Mouse (Mus musculus): ENCODE measurements around the gene Foxa2.

The Foxa2 gene

DNA sequence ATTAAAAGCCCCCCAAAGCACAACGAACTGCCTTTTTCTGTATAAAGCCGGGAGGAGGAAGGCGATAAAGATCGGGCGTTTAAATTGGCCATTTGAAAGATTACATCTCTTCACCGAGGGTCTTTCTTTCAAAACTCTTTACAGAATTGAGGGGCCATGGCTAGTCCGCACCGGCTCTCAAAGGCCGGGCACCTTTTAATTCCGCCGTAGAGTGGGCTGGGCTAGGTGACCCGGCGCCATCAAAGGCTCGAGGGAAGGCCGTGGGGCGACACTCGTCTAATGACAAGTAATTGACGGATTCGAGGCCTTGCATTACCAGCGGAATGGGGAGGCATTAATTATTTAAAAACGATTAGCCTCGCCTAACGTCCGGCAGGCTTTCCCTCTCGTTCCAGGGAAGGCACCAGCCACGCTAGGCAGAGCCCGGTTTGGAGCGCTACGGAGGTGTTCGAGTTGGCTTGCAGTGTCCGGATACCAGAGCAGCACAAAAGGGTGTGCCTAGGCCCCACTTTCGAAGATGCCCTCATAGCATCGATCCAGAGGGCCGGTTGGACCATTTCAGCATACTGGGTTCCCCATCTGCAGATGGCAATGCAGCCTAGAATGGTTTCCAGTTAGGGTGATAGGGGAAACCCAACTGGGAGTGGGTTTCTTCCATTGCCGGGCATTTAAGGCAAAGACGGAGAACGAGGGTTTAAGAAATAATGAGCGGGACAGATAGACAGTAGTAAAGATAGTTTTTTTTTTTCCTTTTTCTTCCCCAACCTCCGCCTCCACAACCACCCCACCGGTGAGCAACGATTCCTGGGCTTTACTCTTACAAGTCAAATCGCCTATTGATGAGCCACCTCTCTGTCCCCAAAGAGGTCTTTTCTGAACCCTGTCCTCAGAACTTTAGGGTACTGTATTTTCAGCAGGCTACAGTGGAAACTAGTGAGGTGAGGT, 8.1 kb downstream of the Foxa2 start:
- no peak for DNase-seq

DNA sequence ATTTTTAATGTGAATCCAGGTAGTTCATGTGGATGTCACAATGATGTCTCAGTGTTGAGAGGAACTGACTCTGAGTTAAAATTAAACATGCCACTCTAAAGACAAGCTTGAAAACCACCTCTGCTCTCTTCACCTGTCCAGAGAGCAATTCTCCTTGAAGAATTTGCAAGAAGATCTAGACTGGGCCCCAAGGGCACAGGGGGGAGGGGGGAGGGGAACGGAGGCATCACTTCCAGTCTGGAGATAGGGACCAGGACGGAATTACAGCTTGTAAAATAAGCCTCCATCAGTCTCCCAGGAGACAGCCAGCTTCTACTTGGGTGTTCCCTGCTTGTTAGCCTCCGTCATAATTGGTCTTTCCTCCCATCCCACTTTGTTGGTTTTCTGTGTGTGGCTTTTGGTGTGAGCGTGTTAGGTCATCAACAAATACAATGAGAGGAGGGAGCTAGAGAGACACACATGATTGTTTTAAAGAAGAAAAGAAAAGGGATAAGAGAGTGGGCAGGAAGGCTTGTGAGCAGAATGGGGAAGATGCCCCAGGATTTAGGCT, 10.1 kb downstream of the Foxa2 start:
- DNase-seq: no peak

DNA sequence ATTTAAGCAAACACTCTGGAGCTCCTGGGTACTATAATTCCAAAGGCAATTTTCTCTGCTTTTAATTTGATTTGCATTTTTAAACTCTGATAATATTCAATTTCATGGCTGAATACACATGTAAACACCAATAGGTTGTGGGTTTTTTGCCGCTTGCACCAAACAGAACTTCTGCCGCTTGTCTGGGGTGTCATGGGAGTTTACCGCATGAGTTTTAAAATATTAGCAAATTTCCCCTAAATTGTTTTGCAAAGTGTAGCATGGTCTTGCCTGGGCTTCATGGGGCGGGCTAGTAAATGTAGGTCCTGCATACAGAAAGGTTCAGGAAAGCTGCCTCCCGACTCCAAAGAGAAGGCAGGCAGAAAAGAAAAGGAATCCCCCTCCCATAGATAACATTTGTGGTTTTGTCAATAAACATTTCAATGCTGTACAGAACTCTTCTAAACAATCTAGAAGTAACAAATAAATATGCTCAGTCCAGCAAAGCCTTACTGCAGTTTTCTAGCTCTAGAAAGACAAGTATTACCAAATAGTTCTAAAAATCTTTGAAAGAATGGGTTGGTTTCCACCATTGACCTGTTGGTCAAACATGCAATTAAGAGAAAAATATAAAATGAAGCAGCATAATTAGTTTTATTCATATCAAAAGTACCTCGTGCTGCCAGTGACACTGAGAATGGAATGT, 15.6 kb downstream of the Foxa2 start:
- no peak for DNase-seq

DNA sequence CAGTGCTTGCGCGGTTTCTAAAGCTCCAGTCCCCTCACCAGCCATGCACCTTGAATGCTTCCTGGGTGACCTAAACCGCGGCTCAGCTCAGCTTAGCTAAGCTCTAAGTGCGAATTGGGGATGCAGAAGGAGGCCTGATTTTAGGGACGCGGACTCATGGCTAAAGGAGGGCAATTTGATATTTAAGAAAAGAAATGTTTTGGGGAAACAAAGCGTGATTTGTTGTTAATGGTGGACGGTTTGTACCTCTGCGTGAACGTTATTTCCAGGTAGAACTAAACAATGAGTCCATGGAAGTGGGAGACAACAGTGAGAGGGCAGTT, 16.2 kb downstream of the Foxa2 start:
- DNase-seq: no peak

DNA sequence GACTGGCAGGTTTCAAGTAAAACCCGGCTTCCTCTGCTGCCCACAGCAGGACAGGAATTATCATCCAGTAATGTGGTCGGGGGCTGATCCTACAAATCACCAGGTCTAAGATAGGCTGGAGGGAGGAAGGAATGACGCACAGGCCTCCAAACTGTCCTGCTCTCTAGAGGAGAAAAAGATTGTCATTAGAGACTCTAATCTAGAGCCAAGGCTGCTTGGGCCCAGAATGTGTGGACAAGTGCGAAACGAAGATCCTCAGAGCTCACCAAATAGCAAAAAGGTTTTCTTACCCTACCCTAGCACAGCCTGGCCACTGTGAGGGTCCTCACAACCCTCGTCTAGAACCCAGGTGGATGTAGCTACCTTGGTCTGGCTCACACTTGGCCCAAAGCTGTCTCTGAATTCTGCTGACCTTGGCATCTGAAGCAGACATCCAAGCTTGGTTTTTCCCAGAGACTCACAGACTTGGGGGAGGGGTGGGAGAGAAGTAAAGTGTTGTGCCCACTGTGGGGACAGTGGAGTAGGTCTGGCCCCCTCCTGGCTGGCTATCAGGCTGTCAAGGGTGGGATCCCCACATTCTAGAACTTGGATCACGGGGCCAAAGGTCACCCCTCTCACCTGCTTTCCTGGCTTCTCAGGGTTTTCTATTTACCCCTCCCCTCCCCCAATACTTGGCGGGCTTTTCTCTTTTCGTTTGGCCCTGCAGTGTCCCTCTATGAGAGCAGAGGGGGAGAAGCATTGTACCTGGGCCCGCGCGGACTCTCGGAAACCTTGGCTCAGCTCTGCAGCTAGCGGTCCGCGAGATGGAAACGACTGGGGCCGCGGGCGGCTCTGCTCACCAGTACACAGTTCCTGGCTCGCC, 16.8 kb downstream of the Foxa2 start:
- no peak for DNase-seq

DNA sequence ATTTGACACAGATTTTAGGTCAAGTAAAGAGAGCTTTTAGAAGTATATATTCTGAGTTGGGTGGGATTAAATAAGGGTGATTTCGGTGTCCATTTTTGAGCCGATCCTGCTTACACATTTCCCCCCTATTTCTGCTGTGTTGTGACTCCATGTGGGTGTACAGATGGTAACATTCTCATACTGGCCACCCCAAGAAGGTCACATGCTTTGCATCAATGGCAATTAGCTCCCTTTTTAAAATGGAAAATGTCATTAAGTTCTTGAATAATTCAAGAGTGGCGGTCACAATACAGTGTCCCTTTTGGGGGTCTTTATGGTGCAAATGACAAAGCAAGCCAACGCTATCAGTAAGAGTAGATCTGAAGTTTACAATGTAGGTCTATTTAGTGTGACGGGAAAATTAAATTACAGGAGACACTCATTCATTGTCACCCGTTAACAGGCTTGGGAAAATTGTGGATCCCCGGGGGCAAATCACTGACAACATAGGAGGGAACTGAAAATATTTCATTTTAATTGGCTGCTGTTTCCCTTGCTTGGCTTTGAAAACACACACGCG, 17.6 kb downstream of the Foxa2 start:
- DNase-seq: no peak

DNA sequence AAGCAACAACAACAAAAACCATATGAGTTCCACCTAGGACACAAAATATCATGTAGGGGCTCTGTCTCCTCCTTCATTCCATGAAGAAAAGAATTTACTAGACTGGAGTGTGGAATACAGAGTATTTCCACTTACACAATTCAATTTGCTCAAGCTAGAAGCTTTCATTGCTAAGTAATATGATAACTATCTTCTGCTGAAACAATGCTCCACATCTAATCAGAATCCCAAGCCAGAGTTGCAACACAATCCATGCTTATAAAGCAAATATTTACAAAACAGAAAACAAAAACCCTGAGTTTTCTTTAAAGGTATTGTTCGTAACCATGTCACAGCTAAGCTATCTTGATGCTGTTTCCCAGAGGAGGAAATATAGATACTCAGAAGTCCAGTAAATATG, 20.4 kb downstream of the Foxa2 start:
- no peak for DNase-seq

DNA sequence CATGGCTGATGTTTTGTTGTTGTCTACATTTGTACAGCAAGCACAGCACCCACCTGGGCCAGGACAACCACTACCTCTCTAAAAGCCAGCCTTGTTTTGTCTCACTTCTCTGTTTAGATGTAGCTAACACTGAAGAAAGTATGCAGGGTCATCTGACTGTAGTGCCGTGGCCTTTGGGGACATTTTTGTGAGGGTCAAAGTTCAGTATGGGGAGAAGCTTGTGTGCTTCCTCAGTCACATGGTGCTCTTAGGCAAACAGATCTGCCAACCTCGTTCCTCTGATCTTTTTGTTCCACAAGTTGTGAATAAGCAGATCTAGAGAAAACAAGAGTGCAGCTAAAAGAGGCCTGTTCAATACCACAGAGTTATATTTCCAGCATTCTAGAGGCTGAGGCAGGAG, 21.3 kb downstream of the Foxa2 start:
- no peak for DNase-seq

DNA sequence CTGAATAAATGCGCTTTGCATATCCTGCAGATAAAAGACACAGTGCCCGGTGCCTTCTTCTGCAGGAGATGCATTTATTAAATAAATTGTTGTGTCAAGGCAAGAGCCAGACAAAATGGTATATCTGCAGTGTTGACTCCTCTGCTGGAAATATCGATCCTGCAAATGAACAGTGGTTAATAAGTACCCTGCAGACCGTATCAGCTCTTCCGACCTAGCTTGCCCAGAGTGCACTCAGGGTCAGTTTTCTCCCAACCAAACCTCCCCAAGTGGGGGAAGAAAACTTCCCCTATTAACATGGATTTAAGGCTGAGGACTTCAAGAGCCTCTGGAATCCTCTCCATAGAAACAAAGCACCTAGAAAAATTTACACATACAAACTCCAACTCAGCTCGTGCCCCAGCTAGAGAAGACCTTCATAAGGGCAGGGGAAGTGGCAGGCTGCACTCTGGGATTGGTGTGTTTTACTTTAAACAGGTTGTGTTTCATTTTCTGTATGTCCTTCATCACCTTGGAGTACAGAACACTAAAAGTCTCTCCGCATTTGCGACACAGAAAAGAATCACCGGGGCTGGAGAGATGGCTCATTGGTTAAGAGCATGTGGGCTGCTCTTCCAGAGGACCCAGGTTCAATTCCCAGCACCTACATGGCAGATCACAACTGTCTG, 22.4 kb downstream of the Foxa2 start:
- no peak for DNase-seq

DNA sequence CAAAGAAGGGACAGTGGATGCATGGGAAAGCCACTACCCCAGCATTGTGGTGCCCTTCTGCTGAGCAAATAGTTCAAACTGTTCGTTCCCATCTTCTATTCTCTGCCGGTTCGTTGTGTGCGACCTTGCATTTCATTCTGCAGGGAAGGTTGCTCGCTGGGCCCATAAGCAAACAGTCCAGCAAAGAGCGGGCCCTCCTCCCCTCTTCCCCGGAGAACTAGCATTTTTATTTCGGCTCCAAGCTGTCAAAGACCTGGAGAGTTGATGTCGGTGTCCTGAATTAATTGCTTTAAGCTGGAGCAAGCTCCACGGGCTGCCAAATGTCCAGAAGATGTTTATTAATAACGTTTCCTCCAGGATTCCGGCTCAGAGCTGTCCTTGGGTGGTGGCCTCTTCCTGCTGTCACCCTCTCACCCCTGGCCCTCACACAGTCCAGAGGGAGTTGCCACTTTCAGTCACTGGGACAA, 23.4 kb downstream of the Foxa2 start:
- DNase-seq: no peak

DNA sequence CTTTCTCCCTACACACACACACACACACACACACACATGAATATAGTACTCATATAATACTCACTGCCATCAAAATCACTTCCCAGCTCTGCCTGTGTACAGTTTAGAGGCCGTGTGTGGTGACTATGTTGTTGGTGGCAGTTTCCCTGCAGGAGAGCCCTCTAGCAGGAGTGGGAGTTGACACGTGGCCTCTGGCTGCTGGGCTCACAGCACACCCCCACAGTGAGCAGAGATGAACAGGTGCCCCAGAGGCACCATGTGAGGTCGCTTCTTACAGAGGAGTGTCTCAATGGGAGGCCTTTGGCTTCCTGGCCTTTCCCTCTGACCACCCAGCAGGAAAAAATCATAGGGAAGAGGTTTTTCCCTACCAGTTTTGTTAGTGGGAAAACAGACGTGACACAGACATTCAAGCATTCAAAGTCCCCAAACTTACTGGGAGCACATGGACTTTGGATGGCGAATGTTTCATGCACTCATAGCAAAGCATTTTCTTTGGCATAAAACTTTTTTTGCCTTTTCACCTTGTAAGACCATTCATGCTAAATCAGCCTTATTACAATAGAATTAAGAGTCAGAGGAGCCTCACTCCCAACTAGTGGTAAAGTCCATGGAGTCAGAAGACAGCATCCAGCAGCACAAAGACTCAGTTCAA, 24.7 kb downstream of the Foxa2 start:
- DNase-seq: no peak

DNA sequence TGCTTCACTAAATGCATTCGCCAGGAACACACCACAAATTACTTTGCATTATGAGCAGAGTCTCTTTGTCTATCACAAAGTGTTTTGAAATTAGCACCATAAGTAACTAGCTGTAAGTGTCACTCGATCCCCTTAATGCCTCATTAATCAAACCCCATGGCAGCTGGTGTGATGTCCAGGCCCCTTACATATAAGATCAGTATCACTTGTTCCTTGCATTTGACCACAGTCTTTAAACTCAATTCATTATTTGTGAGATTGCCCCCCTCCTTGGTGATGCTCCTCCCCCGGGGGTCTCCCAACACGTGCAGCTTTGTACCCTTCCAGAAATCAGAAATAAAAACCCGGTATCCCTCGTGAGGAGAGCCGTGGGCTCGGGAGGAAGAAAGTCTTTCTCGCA, 25.8 kb downstream of the Foxa2 start:
- DNase-seq: no peak

DNA sequence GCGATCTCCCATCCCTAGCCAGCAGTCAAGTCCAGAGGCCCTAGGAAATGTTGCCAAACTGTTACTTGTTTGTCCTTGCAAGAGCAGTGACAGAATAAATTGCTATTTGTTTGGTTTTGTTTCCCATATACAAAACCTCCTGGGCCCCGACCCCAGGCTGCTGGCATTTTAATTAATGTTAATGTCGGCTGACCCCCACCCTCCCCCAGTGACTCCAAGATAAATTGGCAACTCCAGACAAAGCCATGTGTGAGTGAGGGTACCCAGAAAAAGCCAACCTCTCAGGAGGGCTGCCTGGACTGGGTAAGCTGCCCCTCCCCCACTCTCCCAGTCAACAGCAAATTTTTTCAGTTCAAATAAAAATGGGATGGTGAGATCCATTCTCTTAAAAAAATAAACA, 26.6 kb downstream of the Foxa2 start:
- no peak for DNase-seq

DNA sequence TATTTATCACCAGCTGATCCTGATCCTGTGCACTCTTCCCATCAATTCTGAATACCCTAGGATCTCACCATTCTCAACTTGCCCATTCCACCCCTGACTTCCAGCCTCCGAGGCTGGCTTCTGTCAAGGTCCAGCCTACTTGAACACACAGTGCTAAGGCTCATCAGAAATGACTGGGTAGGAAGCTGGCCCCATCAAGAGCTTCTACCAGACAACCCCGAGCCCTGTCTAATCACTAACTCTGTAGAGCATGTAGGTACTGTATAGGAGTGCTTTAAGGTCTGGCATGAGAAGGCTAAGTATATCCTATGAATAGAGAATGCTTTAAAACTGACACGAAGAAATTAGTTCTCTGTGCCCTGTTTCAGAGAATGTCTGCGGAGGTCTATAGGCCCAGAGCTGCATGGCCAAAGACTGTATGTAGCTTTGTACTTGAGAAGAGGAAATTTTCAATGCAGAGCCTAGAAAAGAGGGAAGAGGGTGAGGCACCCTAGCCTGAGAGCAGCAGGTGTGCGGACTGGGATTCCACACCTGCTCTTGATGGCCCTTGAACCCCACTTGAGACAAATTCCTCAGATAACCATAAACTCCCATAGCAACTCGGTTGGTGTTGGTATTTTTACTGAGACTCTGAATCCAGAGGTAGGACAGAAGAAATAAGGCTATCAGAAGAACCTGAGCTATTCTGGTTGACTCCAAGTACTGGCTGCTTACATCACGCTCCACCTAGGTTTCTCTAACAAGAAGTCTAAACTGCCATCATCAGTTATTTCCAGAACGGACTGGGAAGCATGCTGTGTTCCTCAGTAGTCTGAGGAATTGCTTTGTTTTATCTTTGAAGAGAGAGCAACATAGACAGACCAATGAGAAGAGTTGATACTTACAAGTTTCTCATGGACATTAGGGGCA, 28.7 kb downstream of the Foxa2 start:
- no peak for DNase-seq

DNA sequence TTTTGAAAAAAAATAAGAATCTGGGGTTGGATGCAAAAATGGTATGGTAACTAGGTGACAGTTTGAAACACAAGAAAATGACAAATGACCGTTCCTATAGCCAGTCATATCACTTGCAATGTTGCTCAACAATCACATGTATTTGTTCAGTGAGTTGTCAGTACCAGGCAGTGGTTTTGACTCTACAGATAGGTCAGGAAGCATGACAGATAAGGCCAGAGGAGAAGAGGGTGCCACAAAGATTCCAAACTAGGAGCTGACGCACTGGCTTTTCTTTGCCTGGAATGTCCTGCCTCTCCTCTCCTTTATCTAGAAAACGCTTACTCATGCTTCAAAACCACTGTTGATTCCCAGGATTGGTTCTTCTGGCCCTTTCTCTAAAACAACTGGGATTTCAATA, 33.4 kb downstream of the Foxa2 start:
- DNase-seq: no peak

DNA sequence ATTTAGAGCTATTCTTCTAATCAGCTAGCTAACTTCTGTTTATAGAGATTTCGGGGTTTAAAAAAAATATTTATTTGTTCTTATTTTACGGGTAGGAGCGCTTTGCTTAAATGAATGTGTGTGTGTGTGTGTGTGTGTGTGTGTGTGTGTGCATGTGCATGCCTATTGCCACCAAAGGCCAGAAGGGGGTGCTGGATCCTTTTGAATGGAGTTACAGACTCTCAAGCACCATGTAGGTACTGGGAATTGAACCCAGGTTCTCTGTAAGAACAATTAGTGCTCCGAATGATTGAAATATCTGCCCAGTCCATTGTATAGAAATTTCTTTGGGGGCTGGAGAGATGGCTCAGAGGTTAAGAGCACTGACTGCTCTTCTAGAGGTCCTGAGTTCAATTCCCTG, 37.7 kb downstream of the Foxa2 start:
- no peak for DNase-seq

DNA sequence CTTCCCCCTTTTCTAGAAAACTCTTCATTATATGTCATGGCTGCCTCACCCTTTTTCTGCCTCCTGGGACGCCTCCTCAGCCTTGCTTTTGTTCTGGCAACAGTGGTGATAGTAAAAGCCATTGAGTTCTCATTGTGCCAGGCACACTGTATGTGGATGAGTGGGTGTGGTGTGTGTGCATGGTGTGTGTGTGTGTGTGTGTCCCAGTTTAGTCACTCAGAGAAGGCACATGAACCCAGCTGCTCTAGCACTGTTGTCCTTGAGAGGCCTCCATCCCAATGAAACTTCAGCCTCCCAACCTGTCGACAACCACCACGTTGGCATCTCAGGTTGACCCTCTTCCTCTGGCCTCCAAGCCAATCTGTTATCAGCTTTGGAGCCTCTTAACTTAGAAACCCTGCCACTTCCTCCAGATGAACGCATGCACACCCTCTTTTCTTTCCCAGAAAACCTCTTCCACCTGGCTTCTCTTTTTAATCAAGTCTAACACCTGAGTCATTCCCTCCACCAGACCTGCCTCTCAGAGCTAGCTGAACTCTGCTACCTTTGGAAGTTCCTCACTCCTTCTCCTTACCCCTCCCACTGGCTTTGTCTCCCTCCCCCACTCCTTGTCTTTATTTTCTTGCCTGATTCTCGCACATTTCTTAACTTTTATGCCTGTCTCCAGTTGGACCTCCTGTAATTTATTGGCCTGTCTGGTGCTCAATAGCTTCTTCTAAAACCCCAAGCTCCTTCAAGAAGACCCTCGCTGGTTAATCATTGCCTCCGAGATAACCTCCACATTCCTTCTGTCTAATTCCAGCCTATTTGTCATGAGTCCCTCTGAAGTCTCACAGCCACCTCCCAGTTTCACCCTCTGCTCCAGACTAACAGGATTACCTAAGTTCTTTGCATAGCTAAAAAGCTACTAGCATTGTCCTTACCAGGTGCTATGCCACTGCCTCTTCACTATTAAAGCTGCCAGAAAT, 41.9 kb downstream of the Foxa2 start:
- no peak for DNase-seq

DNA sequence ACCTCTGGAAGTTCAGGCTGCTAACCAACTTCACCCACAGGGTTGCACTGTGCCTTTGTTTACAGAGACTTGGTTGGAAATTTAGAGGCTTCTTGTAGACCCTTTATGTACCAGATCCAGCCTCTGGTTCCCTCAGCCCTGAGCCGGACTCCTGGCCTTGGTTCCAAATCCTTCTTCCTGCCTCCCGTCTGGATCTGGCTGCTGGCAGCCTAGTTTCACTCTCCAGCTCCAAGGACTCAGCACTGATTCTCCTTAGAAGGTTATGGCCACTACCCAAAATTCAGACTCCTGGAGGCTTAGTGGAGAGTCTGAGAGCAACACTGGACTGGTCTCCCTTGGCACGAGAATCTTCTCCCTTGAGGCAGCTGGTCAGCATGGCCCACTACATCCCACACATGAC, 43.3 kb downstream of the Foxa2 start:
- no peak for DNase-seq

DNA sequence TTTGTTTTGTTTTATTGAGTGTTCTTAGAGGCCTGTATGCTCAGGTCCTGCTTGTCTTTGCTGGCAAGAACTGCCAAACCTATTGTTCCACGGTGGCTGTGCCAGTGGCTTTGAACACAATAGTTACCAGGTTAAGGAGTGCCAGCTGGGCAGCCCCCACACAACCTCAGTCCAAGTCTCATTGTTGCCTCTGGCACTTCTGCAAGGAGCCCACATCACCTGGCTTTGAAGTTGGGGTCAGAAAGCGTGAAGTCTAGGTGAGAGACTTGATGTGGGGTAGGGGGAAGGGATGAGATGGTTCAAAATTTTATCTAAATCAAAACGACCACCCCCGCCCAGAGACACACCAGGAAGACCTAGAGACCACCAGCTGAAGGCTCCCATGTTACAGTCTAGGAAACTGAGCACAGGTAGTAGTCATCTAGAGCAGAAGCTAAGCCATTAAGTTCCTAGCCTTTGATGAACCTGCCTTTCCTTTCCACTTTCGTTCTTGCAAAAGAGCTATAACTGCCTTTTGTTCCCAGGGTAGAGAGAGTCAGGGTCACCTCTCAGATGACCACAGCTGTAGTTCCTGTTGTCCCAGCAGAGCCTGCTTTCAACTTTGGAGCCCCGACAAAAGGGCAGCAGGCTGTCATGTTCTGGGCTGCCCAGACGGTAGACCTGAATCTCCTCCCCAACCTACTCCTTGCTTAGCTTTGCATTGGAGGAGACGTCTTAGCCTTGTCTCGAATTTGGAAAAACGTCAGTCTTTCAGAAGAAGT, 48.4 kb downstream of the Foxa2 start:
- DNase-seq: no peak

Measured in kidney, adult 9 months (tissue).